Mouse (Mus musculus): ENCODE measurements around the gene Arl9.

GRCm38 (mm10) chr5:77044362-77044761, 40.5 kb downstream of the Arl9 start:
- TF ChIP-seq POLR2A (IDR thresholded peaks at IDR 0.05; ENCODE audit: insufficient read depth, low read depth, low read length) (no peak), CTCF (IDR thresholded peaks at IDR 0.05; ENCODE audit: insufficient read depth, low read depth, low read length) (no peak)

All from olfactory bulb, adult 2 months (tissue).